Mouse (Mus musculus) pancreas, adult 10 weeks (tissue): ENCODE data around the gene 2010300C02Rik. TPM values are rescaled to one million over a fixed set of nuclear protein-coding genes. Genes with fewer than 3 reads are reported as not detected.

Source experiments
- polyA plus RNA-seq: library from polyadenylated mRNA; stranded (reverse); fragments of 350-450 nt; fragmentation: Illumina TruSeq; extraction: RNeasy Lipid Tissue Mini Kit (QIAGEN cat#74804); gene quantifications from one replicate; pipeline ENCODE4 v1.2.3, GENCODE M21; 2015; ENCODE audit warnings: low read depth, low replicate concordance; ENCODE audit not compliant: insufficient read depth

2010300C02Rik gene
- polyA plus RNA-seq: 17.2 TPM

DNA sequence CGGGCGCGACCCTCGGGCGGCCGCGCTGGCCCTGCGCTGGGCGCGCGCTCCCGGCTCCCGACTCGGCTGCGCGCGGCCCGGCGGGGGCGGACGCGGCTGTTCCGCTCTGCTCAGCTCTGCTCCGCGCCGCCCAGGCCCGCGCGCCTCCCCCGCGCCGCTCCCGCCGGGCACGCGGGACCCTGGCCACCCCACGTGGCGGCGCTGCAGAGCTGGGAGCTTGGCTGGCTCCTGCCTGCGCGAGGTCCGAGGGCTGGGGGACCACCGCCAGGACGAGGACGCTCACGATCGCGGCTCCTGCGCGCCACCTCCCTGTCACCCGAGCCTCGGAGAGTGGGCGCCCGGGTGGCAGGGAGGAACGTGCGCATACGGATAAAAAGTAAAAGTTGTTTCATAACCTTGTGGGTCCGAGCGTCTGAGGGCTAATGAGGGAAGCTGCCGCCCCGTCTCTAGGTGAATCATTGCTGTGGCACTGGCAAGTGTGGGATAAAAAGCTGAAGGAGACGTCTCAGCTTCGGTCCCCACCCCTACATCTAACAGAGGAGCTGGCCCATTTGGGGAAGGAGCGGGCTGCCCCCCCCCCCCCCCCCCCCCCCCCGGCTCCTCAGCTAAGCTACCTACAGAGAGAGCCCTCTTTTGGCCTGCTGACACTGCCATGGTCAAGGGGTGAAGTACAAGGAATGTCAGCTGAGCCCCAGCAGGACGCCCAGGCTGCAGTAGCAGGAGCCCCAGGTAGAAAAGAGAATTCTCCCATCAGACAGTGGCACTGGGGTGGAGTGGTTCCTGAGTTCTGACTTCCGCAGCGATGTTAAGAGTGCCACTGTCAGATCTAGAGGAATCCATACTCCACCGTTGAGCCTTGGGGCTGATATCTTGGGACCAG is at the start of gene 2010300C02Rik:
Gene 2010300C02Rik (minus strand): TSS at position 325 of the 880 bp plus-strand sequence.

Other genes starting within 250 kb of the 2010300C02Rik start
- gene Mgat4a, start 179.1 kb downstream of the 2010300C02Rik start, polyA plus RNA-seq: 3.0 TPM
- 1.7 TPM for gene Tsga10, start 146.3 kb upstream of the 2010300C02Rik start, polyA plus RNA-seq
- 1.9 TPM for gene Lipt1, start 151.7 kb upstream of the 2010300C02Rik start, polyA plus RNA-seq
- gene Mitd1, start 170.3 kb upstream of the 2010300C02Rik start, polyA plus RNA-seq: 7.2 TPM
- 55.1 TPM for gene Mrpl30, start 170.4 kb upstream of the 2010300C02Rik start, polyA plus RNA-seq
- not detected for gene Lyg2, start 196.4 kb upstream of the 2010300C02Rik start, polyA plus RNA-seq
- gene Lyg1, start 237.7 kb upstream of the 2010300C02Rik start, polyA plus RNA-seq: not detected